Mouse (Mus musculus) brain, embryonic 14.5 days (tissue): ENCODE data around the gene Vti1b. TPM values are rescaled to one million over a fixed set of nuclear protein-coding genes. Genes with fewer than 3 reads are reported as not detected.

Experiments used
- DNase-seq: peaks from one replicate; pipeline ENCODE4 v3.0.0-alpha.2; 2011; ENCODE audit warnings: low read depth
- CTCF ChIP-seq: fragments of 200-500 bp; IDR thresholded peaks from 2 replicates; pipeline ENCODE4 v1.5.1; 2012; ENCODE audit warnings: inconsistent platforms, mild to moderate bottlenecking, moderate library complexity, borderline replicate concordance; ENCODE audit not compliant: insufficient read depth, insufficient read length; ENCODE audit errors: extremely low read depth
- POLR2A ChIP-seq: fragments of 200-500 bp; IDR thresholded peaks from 2 replicates; pipeline ENCODE4 v1.6.1; 2012; ENCODE audit warnings: mild to moderate bottlenecking, inconsistent platforms, borderline replicate concordance; ENCODE audit not compliant: poor library complexity, insufficient read depth, insufficient read length, severe bottlenecking; ENCODE audit errors: extremely low read depth
- polyA plus RNA-seq: library from polyadenylated mRNA; depleted of rRNA; stranded (reverse); fragments of >200 nt; gene quantifications from 2 replicates; pipeline ENCODE4 v1.2.3, GENCODE M21; 2012; rRNA removed

Vti1b gene
- polyA plus RNA-seq, 1 experiment, result 77.7 TPM

DNA sequence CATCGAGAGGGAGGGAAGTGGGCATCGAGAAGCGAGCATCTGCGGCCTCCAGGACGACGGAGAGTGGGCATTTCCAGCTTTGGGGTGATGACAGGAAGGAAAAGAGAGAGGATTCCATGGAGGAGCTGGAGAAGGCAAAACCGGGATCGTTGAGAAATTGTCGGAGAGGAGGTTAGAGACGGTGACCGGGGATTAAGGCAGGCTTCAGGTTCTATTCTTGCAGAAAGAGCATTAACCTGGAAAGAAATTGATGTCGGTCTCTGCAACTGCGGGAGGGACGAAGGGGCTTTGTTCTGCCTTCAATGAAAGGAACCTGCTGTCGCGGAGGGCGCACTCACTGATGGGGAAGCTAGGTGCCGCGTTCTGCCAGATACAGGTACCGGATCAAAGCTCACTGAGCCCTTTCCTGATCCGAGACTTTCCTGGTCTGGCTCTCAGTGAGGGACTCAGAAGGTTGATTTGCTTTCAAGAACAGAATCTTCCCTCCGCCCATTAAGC is 41.2 kb downstream of the Vti1b start:
- DNase-seq, result peak; percentile 54
- no peak for TF ChIP-seq POLR2A
- TF ChIP-seq CTCF, result no peak

DNA sequence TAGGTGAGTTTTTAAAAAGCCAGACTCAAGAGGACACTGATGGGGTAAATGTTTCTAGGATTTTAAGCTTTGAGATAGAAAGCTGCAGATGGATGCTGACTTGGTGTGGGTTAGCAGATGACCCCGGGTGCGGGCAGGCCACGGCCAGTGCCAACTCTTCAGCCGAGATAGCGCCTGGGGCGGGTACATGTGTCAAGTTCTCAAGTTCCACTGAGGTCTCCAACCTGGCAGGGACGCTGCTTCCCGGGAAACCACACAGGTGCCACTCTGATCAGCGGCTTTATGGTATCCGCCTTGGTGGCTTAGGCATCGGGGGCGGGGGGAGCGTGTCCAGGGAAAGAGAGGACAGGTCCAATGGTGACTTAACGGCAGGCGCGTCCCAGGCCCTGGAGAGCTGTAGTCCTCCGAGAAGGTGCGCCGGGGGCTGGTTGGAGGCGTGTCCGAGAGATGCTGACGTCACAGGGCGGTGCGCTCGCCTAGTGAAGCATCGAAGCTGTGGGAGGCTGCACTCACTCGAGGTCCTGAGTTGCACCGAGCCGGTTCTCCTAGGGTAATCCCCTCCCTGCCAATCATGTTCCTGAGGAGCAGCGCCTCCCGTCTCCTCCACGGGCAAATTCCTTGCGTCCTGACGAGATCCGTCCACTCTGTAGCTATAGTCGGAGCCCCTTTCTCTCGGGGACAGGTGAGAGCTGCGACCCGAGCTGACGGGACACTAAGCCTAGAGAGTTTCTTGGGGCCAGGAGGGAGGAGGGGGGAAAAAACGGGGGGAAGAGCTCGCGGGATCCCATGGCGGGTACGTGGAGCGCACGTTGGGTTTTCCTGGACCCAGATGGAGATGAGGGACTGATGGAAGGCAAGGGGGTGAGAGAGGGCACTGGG is 41.9 kb downstream of the Vti1b start, which contains the start of gene Arg2:
Gene Arg2 (plus strand): TSS at position 479 of the 879 bp plus-strand sequence.
- TF ChIP-seq POLR2A (no peak; the same call in 1 of the 2 replicates), CTCF (no peak)
- peak; percentile 90 for DNase-seq

GRCm38 (mm10) chr12:79122820-79123219 is 49.6 kb downstream of the Vti1b start:
- peak; percentile 76 for DNase-seq
- no peak for TF ChIP-seq POLR2A
- TF ChIP-seq CTCF, result peak; percentile 21; the same call in 1 of the 2 replicates

GRCm38 (mm10) chr12:79118991-79119390 is 53.5 kb downstream of the Vti1b start:
- TF ChIP-seq POLR2A, result no peak
- TF ChIP-seq CTCF, result no peak
- no peak for DNase-seq

Other genes starting within 250 kb of the Vti1b start
- 72.6 and 93.2 TPM in 2 replicates for gene Tmem229b, start 165.0 kb downstream of the Vti1b start, polyA plus RNA-seq
- gene Plekhh1, start 143.5 kb downstream of the Vti1b start, polyA plus RNA-seq, result 6.1 and 6.8 TPM in 2 replicates
- gene Pigh, start 83.0 kb downstream of the Vti1b start, polyA plus RNA-seq, result 12.8 and 15.7 TPM in 2 replicates
- gene Arg2, start 41.9 kb downstream of the Vti1b start, polyA plus RNA-seq, result 16.2 and 18.0 TPM in 2 replicates
- gene Rdh11, start 19.6 kb upstream of the Vti1b start, polyA plus RNA-seq, result 24.3 and 25.9 TPM in 2 replicates
- 1.1 and 1.8 TPM in 2 replicates for gene Rdh12, start 36.2 kb upstream of the Vti1b start, polyA plus RNA-seq
- gene Zfyve26, start 123.6 kb upstream of the Vti1b start, polyA plus RNA-seq, result 25.0 and 26.0 TPM in 2 replicates
- gene Rad51b, start 124.6 kb upstream of the Vti1b start, polyA plus RNA-seq, result 0.67 and 1.1 TPM in 2 replicates